Mouse (Mus musculus): ENCODE measurements around the gene Olfr572.

DNA sequence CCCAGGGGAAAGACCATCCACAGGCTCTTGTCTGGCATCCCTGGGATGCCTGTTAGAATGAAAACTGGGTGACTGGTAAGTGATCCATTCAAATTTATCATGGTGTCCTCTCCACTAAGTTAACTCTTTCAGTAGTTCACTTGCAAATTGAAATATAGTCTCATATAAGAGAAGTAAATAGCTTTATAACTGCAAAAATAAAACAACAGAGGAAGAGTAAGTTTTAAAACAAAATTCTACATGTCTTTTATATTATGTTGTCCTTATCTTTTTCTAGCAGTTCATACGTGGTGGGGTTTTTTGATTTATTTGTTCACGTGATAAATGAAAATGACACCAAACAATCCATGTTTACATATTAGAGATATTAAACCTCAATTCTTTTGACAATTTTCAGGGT lies 18.3 kb downstream of the Olfr572 start, which contains the start of gene Olfr573-ps1:
- TF ChIP-seq CTCF (IDR thresholded peaks at IDR 0.05; ENCODE audit: low read depth), result no peak
- no peak for TF ChIP-seq EP300 (IDR thresholded peaks at IDR 0.05; ENCODE audit: low read depth)

Measured in heart, postnatal 0 days (tissue).